Comparison of ENCODE assay signal across 21 mouse cellular contexts in the genomic region with DNA sequence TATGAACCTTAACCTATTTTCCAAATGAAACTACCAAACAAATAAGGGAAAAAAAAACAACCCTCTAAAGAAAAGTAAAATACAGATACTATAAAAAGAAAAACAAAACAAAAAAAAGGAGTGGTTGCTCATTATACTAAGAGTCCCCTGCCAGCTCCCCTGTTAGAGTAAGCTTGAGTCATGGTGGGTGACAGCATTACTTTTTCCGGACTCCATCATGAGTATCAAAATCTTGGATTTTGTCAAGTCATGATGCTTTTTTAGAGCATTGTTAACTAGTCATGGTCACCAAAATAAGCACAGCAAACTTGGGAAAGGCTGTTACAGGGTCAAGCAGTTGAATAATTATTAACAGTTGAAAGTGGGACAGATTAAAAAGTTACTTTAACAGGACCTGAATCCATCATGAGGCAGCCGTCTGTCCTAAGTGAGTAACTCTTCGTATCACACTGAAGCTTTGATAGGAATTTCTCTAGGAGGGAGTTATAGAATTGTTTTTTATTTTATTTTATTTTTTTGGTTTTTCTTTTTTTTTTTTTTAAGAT. TPM values are rescaled to one million over a fixed set of nuclear protein-coding genes. Genes with fewer than 3 reads are reported as not detected.
DNase-seq lines count a peak whose midpoint lies in the region; ATAC-seq and TF ChIP-seq lines count a peak whose summit lies in the region.
"Had no signal": no experiment of that assay in that cellular context is flagged by ENCODE, and none has a peak within 500 bp of the region (broad histone marks: within the 10 kb centered on the region; RNA-seq: fewer than 3 reads in every experiment).

No protein-coding gene starts in this region.

- peak overlapping the region; percentile 47 for H3K9ac ChIP-seq in CH12.LX (ENCODE audit: insufficient read depth, low read depth)
- H3K9ac ChIP-seq in liver, embryonic 13.5 days = no peak overlapping the region
- H3K9ac ChIP-seq: forebrain, embryonic 12.5 days had no signal

- no peaks in the 10 kb centered on the region for H3K9me3 ChIP-seq in CH12.LX (replicated peaks; ENCODE audit: low read length)
- no peaks in the 10 kb centered on the region for H3K9me3 ChIP-seq in liver, embryonic 13.5 days (replicated peaks)
- H3K9me3 ChIP-seq: embryonic facial prominence, embryonic 13.5 days; forebrain, embryonic 12.5 days; heart, embryonic 13.5 days; limb, embryonic 12.5 days; neural tube, embryonic 13.5 days had no signal

- TF ChIP-seq POLR2A in CH12.LX (IDR thresholded peaks at IDR 0.05; ENCODE audit: low read depth, low read length) = no peak

- peak overlapping the region in 2 of 3 experiments; percentile 87 to 99 for H3K4me3 ChIP-seq in CH12.LX (replicated peaks in 1 of 3; ENCODE audit: low read depth in 2 of 3, low read length in 2 of 3, poor library complexity in 1 of 3)
- H3K4me3 ChIP-seq in liver, embryonic 13.5 days (replicated peaks) = 0 out of 2 replicates have a peak overlapping the region, but pooled peaks have one; percentile 17

- WGBS in liver, embryonic 13.5 days (ENCODE audit: insufficient replicate concordance) = 81% methylated on average over 3 of the region's 3 CpGs

- H3K79me2 ChIP-seq in CH12.LX (replicated peaks; ENCODE audit: control insufficient read depth, extremely low read depth, insufficient read depth, poor library complexity, severe bottlenecking) = peaks cover 51% of the 10 kb centered on the region

- TF ChIP-seq EP300 in CH12.LX (IDR thresholded peaks at IDR 0.05; ENCODE audit: low read length) = no peak

- peak; percentile 5 to 59 for DNase-seq in kidney, adult 8-10 months
- DNase-seq in kidney, adult 18-20 months = no peak
- peak; percentile 37 for DNase-seq in CH12.LX (ENCODE audit: extremely low read depth)
- peak; percentile 11 for DNase-seq in Muller cell, postnatal 12 days (ENCODE audit: inconsistent ontology term)
- DNase-seq in liver, embryonic 13.5 days = no peak
- DNase-seq in heart, adult 18-20 months = no peak
- no peak for DNase-seq in right cerebral cortex, postnatal 14 days
- no peak for DNase-seq in embryo, embryonic 10 days (ENCODE audit: low spot score)
- DNase-seq: adrenal gland, postnatal 25 days; cerebellum, adult 8-10 months; heart, postnatal 4 days; kidney, postnatal 10 days; layer of hippocampus, adult 9-11 months; thymus, postnatal 25 days had no signal

- H3K4me2 ChIP-seq in CH12.LX (ENCODE audit: insufficient read depth, low read depth, poor library complexity, severe bottlenecking) = peak overlapping the region; percentile 65
- peak overlapping the region; percentile 37 for H3K4me2 ChIP-seq in liver, embryonic 13.5 days

- peaks cover 27 to 36% of the 10 kb centered on the region in 2 experiments for H3K36me3 ChIP-seq in CH12.LX (replicated peaks in 1 of 2; ENCODE audit: control insufficient read depth in 1 of 2, insufficient read depth in 1 of 2, low read length in 1 of 2)
- peaks cover 33% of the 10 kb centered on the region for H3K36me3 ChIP-seq in liver, embryonic 13.5 days

- no peak for ATAC-seq in liver, embryonic 13.5 days (ENCODE audit: low read depth)
- ATAC-seq: hindbrain, embryonic 16.5 days had no signal

- TF ChIP-seq CTCF in CH12.LX (conservative IDR thresholded peaks at IDR 0.05 in 1 of 2, IDR thresholded peaks at IDR 0.05 in 1 of 2; ENCODE audit: low read depth in 2 of 2, low read length in 2 of 2) = no peak

- in situ Hi-C loops in CH12.LX (cut with MboI; ENCODE audit: low pct_ligation_motif_present, low pct_unique_long_range_greater_than_20kb, low sequenced_read_pairs) = no loop called here

- no peak overlapping the region for H3K27ac ChIP-seq in CH12.LX (ENCODE audit: insufficient read depth, low read depth)
- H3K27ac ChIP-seq in liver, embryonic 13.5 days = no peak overlapping the region
- H3K27ac ChIP-seq: embryonic facial prominence, embryonic 13.5 days; forebrain, embryonic 12.5 days; heart, embryonic 13.5 days; limb, embryonic 12.5 days; neural tube, embryonic 13.5 days; stomach, postnatal 0 days had no signal

- TF ChIP-seq RAD21 in CH12.LX (IDR thresholded peaks at IDR 0.05; ENCODE audit: low read depth, low read length) = no peak

- H3K4me1 ChIP-seq in CH12.LX (ENCODE audit: control insufficient read depth in 1 of 2, insufficient read depth in 2 of 2) = peaks cover 3 to 21% of the 10 kb centered on the region in 2 experiments; a peak in 3 of 4 replicates
- peaks cover 17% of the 10 kb centered on the region for H3K4me1 ChIP-seq in liver, embryonic 13.5 days (replicated peaks)

- no peaks in the 10 kb centered on the region for H3K27me3 ChIP-seq in CH12.LX (replicated peaks)
- H3K27me3 ChIP-seq in liver, embryonic 13.5 days = no peaks in the 10 kb centered on the region
- H3K27me3 ChIP-seq: embryonic facial prominence, embryonic 13.5 days; forebrain, embryonic 12.5 days; heart, embryonic 13.5 days; limb, embryonic 12.5 days; neural tube, embryonic 13.5 days had no signal

- dilution Hi-C loops in CH12.LX (cut with MboI; ENCODE audit: extremely low pct_ligation_motif_present, extremely low pct_unique_long_range_greater_than_20kb, low sequenced_read_pairs) = no loop called here

TF ChIP-seq in CH12.LX, 34 proteins besides CTCF, POLR2A, EP300 and RAD21:
- TF ChIP-seq PAX5 (IDR thresholded peaks at IDR 0.05; ENCODE audit: low read length) (no peak), SMC3 (IDR thresholded peaks at IDR 0.05; ENCODE audit: low read depth, low read length) (no peak), ELF1 (IDR thresholded peaks at IDR 0.05; ENCODE audit: low read depth, low read length) (no peak), MEF2A (IDR thresholded peaks at IDR 0.05; ENCODE audit: borderline replicate concordance, low read depth, low read length) (no peak), ZKSCAN1 (IDR thresholded peaks at IDR 0.05; ENCODE audit: borderline replicate concordance, low read depth, low read length) (no peak), ZMIZ1 (IDR thresholded peaks at IDR 0.05; ENCODE audit: low read depth, low read length) (no peak), MYC (IDR thresholded peaks at IDR 0.05; ENCODE audit: low read depth, low read length) (no peak), NELFE (IDR thresholded peaks at IDR 0.05; ENCODE audit: low read depth, low read length) (no peak), BHLHE40 (IDR thresholded peaks at IDR 0.05; ENCODE audit: low read depth, low read length) (no peak), TCF12 (IDR thresholded peaks at IDR 0.05; ENCODE audit: low read depth, low read length) (no peak), JUND (conservative IDR thresholded peaks at IDR 0.05; ENCODE audit: low read depth, low read length) (no peak), ETS1 (conservative IDR thresholded peaks at IDR 0.05; ENCODE audit: low read depth, low read length) (no peak), ZNF384 (IDR thresholded peaks at IDR 0.05; ENCODE audit: low read depth, low read length) (no peak), MAFK (IDR thresholded peaks at IDR 0.05; ENCODE audit: insufficient replicate concordance, low read length) (no peak), MAX (IDR thresholded peaks at IDR 0.05; ENCODE audit: low read length) (no peak), GABPA (IDR thresholded peaks at IDR 0.05; ENCODE audit: insufficient replicate concordance, low read depth, low read length) (no peak), E2F4 (IDR thresholded peaks at IDR 0.05; ENCODE audit: insufficient replicate concordance, low read depth, low read length) (no peak), ZC3H11A (IDR thresholded peaks at IDR 0.05; ENCODE audit: low read depth, low read length) (no peak)

RNA-seq across cellular contexts. Expression of gene Psmd11, which starts 2.0 kb away (rescaled TPM):
- total RNA-seq in CH12.LX (2012; rRNA removed) = 141 and 157 TPM in 2 replicates
- 105 and 116 TPM in 2 replicates for total RNA-seq in CH12.LX (2014; rRNA removed)
- polyA plus RNA-seq in CH12.LX (2012; ENCODE audit: insufficient read length, low read depth) = 179 and 191 TPM in 2 replicates
- 218 and 238 TPM in 2 replicates for polyA plus RNA-seq in liver, embryonic 13.5 days (2015; fragmentation: Nextera tagmentation; extraction: Ambion mirVana)
- 100 to 1,000 TPM; 112 to 113 TPM for total RNA-seq in heart, adult 18-20 months (2021)

RNA-seq across cellular contexts. Expression of gene Cdk5r1, which starts 46.4 kb away (rescaled TPM):
- total RNA-seq in CH12.LX (2012; rRNA removed) (12.7 and 23.3 TPM in 2 replicates), CH12.LX (2014; rRNA removed) (2.6 and 2.8 TPM in 2 replicates)
- polyA plus RNA-seq in CH12.LX (2012; ENCODE audit: insufficient read length, low read depth) = 2.7 and 3.5 TPM in 2 replicates
- polyA plus RNA-seq in liver, embryonic 13.5 days (2015; fragmentation: Nextera tagmentation; extraction: Ambion mirVana) = 0.41 TPM in 2 replicates
- total RNA-seq in heart, adult 18-20 months (2021) = under 1 TPM; 0.45 to 0.59 TPM

RNA-seq across cellular contexts. Expression of gene Zfp207, which starts 47.4 kb away (rescaled TPM):
- 137 and 185 TPM in 2 replicates for total RNA-seq in CH12.LX (2012; rRNA removed)
- total RNA-seq in CH12.LX (2014; rRNA removed) = 296 and 345 TPM in 2 replicates
- polyA plus RNA-seq in CH12.LX (2012; ENCODE audit: insufficient read length, low read depth) = 196 and 231 TPM in 2 replicates
- 102 and 131 TPM in 2 replicates for polyA plus RNA-seq in liver, embryonic 13.5 days (2015; fragmentation: Nextera tagmentation; extraction: Ambion mirVana)
- 10 to 100 TPM; 68.8 to 68.9 TPM for total RNA-seq in heart, adult 18-20 months (2021)

RNA-seq across cellular contexts. Expression of gene 5730455P16Rik, which starts 52.6 kb away (rescaled TPM):
- total RNA-seq in CH12.LX (2012; rRNA removed) (11.5 and 12.7 TPM in 2 replicates), CH12.LX (2014; rRNA removed) (19.7 and 22.2 TPM in 2 replicates)
- polyA plus RNA-seq in CH12.LX (2012; ENCODE audit: insufficient read length, low read depth) = 15.0 and 19.4 TPM in 2 replicates
- 6.9 and 8.1 TPM in 2 replicates for polyA plus RNA-seq in liver, embryonic 13.5 days (2015; fragmentation: Nextera tagmentation; extraction: Ambion mirVana)
- 10 to 100 TPM; 23.5 to 23.9 TPM for total RNA-seq in heart, adult 18-20 months (2021)

Comparison
In these comparisons a context has a peak if more than half of its experiments do, and no peak if none do; other contexts are left out.
1. DNase-seq: peak in kidney, adult 8-10 months (2 of 2), CH12.LX (single experiment) and Muller cell, postnatal 12 days (single experiment); none in kidney, adult 18-20 months (single experiment), liver, embryonic 13.5 days (single experiment), heart, adult 18-20 months (0 of 2), right cerebral cortex, postnatal 14 days (single experiment) and embryo, embryonic 10 days (single experiment).